Mouse (Mus musculus) neural tube, embryonic 12.5 days (tissue): ENCODE data around the gene Itga4. TPM values are rescaled to one million over a fixed set of nuclear protein-coding genes. Genes with fewer than 3 reads are reported as not detected.

ENCODE experiments used
- ATAC-seq: fragments of 200-750 bp; cut with Nextera tagmentation; 2 replicates; pipeline ENCODE4 v1.8.0; 2017; ENCODE audit warnings: low read depth, mild to moderate bottlenecking, moderate TSS enrichment, moderate library complexity; ENCODE audit not compliant: low FRiP score
- H3K27ac ChIP-seq: fragments of 300-500 bp; sonication (generic); 2 replicates; pipeline ENCODE4 v1.5.1; 2016
- H3K27me3 ChIP-seq: fragments of 300-500 bp; sonication (generic); replicated peaks from 2 replicates; pipeline ENCODE4 v1.6.1; 2016; ENCODE audit warnings: mild to moderate bottlenecking
- H3K36me3 ChIP-seq: fragments of 300-500 bp; sonication (generic); 2 replicates; pipeline ENCODE4 v1.6.1; 2016; ENCODE audit warnings: mild to moderate bottlenecking
- H3K4me1 ChIP-seq: fragments of 300-500 bp; sonication (generic); 2 replicates; pipeline ENCODE4 v1.6.1; 2016
- H3K4me2 ChIP-seq: fragments of 300-500 bp; sonication (generic); replicated peaks from 2 replicates; pipeline ENCODE4 v1.6.1; 2016; ENCODE audit warnings: mild to moderate bottlenecking
- H3K4me3 ChIP-seq: fragments of 300-500 bp; sonication (generic); 2 replicates; pipeline ENCODE4 v1.5.1; 2016
- H3K9ac ChIP-seq: fragments of 300-500 bp; sonication (generic); 2 replicates; pipeline ENCODE4 v1.6.1; 2016; ENCODE audit warnings: mild to moderate bottlenecking
- H3K9me3 ChIP-seq: fragments of 300-500 bp; sonication (generic); 2 replicates; pipeline ENCODE4 v1.6.1; 2016; ENCODE audit warnings: mild to moderate bottlenecking
- WGBS: fragments of 180-500 bp; shearing (Covaris S2); methylation state at CpG from one replicate; pipeline ENCODE4 v1.1.7; 2016; 5-methylcytosine and 5-hydroxymethylcytosine counted together
- polyA plus RNA-seq: library from polyadenylated mRNA; unstranded; fragments of >200 nt; fragmentation: Nextera tagmentation; extraction: Ambion mirVana; gene quantifications from 2 replicates; pipeline ENCODE4 v1.2.1, GENCODE M21; 2016

The Itga4 gene
- polyA plus RNA-seq, 1 experiment from 2014 or later: 7.2 TPM

DNA sequence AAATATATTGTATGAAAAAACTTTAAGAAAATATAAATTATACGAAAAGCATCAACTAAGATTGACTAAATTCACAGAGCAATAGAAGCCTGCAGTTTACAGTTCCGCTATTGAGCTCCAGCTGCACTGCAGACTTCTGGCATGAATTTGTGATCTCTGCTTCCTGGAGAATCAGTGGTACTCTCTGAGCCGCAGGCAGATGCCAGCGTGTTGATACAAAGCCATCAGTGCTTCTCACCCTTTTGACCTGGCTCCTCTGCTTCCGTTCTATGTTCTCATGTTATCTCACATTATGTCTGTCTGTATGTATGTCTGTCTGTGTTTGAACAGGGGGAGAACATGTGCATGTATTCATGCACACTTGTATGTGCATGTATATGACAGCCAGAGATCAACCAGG is 6.9 kb upstream of the Itga4 start:
- Histone ChIP-seq H3K27ac (no peak overlapping the region), H3K4me3 (no peak overlapping the region), H3K4me2 (no peak overlapping the region), H3K4me1 (no peaks in the 10 kb centered on the region), H3K36me3 (no peaks in the 10 kb centered on the region), H3K9me3 (no peaks in the 10 kb centered on the region), H3K27me3 (no peaks in the 10 kb centered on the region), H3K9ac (no peak overlapping the region)
- no peak for ATAC-seq
- WGBS: 80% methylated on average over 5 of the region's 5 CpGs

DNA sequence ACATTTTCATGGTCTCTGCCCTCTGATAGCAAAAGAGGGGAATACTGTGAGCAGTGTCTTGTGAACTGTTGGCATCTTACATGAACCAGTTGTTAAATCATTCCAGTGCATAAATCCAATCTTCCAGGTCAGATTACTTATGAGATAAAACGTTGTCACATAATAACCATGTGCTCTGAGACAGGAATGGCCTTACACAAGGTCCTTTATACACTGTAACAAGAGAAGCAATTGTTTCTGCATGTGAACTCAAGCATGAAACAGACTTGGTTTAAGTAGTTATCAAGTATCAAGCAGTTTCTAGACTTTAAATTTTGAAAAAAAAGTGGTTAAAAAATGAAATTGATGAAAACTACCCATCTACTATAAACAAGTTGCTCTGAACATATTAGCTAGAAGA is 4.7 kb upstream of the Itga4 start:
- no peak overlapping the region for H3K27ac ChIP-seq
- no peaks in the 10 kb centered on the region for H3K27me3 ChIP-seq
- no peak overlapping the region for H3K4me2 ChIP-seq
- H3K4me3 ChIP-seq: no peak overlapping the region
- ATAC-seq: no peak
- H3K9me3 ChIP-seq: no peaks in the 10 kb centered on the region
- WGBS: 34% methylated on average over 1 of the region's 1 CpGs
- H3K9ac ChIP-seq: no peak overlapping the region
- H3K36me3 ChIP-seq: no peaks in the 10 kb centered on the region
- peaks cover 8% of the 10 kb centered on the region for H3K4me1 ChIP-seq

DNA sequence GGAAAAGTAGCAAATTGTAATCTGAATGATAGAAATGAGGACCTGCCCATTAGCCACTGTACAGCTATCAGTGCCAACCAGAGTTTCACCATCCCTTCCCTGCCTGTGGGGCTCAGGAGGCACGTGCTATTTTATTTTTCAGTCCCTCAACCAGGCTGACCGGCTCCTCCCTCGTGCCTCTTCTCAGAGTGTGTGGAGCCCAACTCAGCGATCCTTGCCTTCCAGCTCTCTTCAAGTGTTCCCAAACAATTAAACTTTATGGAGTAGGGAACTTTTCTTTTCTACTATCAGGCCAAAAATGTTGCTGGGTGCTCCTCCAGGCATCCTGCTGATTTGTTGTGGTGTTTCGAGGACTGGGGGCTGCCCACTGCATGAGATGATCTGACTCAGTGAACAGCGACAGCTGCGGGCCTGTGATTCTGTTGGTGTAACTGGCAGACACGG is 1.4 kb upstream of the Itga4 start:
- Histone ChIP-seq H3K4me2 (no peak overlapping the region), H3K27me3 (no peaks in the 10 kb centered on the region), H3K36me3 (no peaks in the 10 kb centered on the region), H3K9me3 (no peaks in the 10 kb centered on the region), H3K4me3 (no peak overlapping the region), H3K9ac (no peak overlapping the region), H3K27ac (no peak overlapping the region), H3K4me1 (peaks cover 16% of the 10 kb centered on the region)
- ATAC-seq: no peak
- WGBS: 64% methylated on average over 8 of the region's 8 CpGs

DNA sequence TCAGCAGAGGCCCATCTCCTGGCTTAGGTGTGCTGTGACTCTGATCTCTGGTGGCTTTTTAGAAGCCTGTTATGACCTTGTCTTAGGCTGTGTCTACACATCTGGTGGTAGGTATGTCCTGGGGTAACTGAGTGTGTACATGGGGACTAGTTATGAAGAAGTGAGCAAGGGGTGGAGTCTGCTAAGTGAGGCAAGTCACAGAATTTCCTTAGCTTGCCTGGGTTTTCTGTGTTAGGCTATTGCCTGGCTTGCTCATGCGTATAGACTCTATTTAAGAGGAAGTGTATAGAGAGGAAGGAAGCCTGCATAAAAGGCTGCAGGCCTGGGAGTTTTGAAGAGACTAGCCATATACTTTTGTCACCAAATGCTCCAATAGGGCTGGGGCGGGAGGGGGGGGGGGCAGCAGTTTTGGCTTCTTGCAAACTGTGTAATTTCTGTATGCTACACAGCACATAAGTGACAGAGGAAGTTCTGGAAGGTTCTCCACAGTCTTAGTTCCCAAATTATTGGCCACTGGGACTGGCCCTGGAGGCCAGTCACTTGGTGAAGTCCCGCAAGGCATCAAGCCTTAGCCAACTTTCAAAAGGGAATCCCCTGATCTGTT is 536 bp upstream of the Itga4 start:
- 67% methylated on average over 3 of the region's 3 CpGs for WGBS
- ATAC-seq: 0 out of 2 replicates have a peak, but pooled peaks have one; percentile 15
- no peaks in the 10 kb centered on the region for H3K27me3 ChIP-seq
- no peaks in the 10 kb centered on the region for H3K9me3 ChIP-seq
- no peak overlapping the region for H3K9ac ChIP-seq
- peak overlapping the region; percentile 46; the same call in 1 of the 2 replicates for H3K4me3 ChIP-seq
- H3K4me2 ChIP-seq: peak overlapping the region; percentile 95
- peaks cover 16% of the 10 kb centered on the region for H3K4me1 ChIP-seq
- H3K27ac ChIP-seq: no peak overlapping the region
- no peaks in the 10 kb centered on the region for H3K36me3 ChIP-seq

DNA sequence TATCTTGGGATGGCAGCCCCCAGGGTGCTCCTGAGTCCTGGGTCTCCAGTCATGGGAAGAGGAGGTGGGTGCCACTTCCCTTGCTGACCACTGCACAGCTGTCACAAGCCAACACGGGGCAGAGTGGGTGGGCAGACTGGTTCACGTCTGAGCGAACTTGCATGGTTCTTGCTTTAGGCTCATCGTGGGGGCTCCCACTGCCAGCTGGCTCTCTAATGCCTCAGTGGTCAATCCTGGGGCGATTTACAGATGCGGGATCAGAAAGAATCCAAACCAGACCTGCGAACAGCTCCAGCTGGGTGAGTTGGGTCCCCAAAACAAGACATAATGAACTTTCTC is 744 bp downstream of the Itga4 start:
- H3K27ac ChIP-seq: no peak overlapping the region
- peaks cover 16% of the 10 kb centered on the region for H3K4me1 ChIP-seq
- peak overlapping the region; percentile 95 for H3K4me2 ChIP-seq
- no peaks in the 10 kb centered on the region for H3K9me3 ChIP-seq
- ATAC-seq: peak; percentile 43; the same call in 1 of the 2 replicates
- 17% methylated on average over 7 of the region's 7 CpGs for WGBS
- H3K9ac ChIP-seq: peak overlapping the region; percentile 53
- no peaks in the 10 kb centered on the region for H3K27me3 ChIP-seq
- peak overlapping the region; percentile 46 for H3K4me3 ChIP-seq
- H3K36me3 ChIP-seq: no peaks in the 10 kb centered on the region

DNA sequence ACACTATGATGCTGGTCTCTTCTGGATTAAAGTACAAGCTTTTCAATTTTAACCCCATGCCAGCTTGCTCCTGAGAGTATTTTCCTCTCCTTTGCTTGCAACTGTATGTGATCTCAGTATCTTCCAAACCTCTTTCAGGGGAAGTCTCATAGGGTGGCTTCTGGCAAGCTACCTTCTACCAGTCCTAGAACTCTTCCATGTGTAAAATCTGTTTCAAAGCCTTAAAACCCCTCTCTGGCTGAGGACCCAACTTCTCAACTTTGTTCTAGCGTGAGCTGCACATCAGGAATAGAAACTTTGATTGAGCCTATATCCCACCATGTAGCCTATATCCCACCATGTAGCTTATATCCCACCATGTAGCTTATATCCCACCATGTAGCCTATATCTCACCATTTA is 1.1 kb downstream of the Itga4 start:
- no peaks in the 10 kb centered on the region for H3K9me3 ChIP-seq
- no peak overlapping the region for H3K27ac ChIP-seq
- peak overlapping the region; percentile 46; the same call in 1 of the 2 replicates for H3K4me3 ChIP-seq
- H3K4me2 ChIP-seq: peak overlapping the region; percentile 95
- peaks cover 16% of the 10 kb centered on the region for H3K4me1 ChIP-seq
- WGBS: 87% methylated on average over 1 of the region's 1 CpGs
- H3K36me3 ChIP-seq: no peaks in the 10 kb centered on the region
- H3K9ac ChIP-seq: peak overlapping the region; percentile 53; the same call in 1 of the 2 replicates
- ATAC-seq: no peak
- H3K27me3 ChIP-seq: no peaks in the 10 kb centered on the region

DNA sequence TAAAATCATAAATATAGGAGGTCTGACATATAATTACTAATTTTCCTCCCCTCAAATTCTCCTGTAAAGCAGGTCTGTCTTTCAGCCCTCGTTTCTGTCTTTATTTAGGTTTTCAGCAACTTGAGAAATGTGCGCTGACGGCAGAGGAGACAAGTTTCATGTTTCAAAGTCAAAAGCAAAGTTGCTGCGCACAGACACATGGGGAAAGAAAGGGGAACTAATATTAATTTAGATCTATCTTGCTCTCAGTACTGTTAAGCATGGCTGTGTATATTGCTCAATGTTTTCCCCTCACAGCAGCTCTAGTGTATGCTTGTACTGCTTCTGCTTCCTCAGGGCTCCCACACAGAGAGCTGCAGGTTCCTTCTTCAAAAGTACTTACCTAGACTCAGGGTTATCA is 1.7 kb downstream of the Itga4 start:
- Histone ChIP-seq H3K4me2 (peak overlapping the region; percentile 95; the same call in 1 of the 2 replicates), H3K9me3 (no peaks in the 10 kb centered on the region), H3K27me3 (no peaks in the 10 kb centered on the region), H3K36me3 (no peaks in the 10 kb centered on the region), H3K4me1 (peaks cover 16% of the 10 kb centered on the region), H3K4me3 (no peak overlapping the region), H3K27ac (no peak overlapping the region), H3K9ac (no peak overlapping the region)
- 73% methylated on average over 4 of the region's 4 CpGs for WGBS
- ATAC-seq: no peak

DNA sequence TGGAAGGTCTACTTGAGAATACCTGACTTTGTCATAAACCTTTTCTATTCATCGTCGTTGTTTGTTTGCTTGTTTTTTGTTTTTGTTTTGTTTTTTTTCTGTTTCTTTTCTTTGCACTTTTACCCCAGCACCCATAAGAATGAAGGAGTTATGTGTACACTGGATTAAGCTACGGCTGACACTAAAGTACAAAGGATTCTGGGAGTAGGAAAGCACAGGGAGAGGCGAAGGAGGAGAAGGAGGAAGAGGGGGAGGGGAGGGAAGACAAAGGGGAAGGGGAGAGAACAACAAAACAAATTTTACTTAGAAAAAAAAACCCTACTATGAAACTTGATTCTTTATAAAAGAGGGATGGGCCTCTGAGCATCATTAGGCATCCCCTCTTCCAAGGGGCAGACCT is 2.2 kb downstream of the Itga4 start:
- Histone ChIP-seq H3K9ac (no peak overlapping the region), H3K4me3 (no peak overlapping the region), H3K4me1 (peaks cover 16% of the 10 kb centered on the region), H3K27me3 (no peaks in the 10 kb centered on the region), H3K36me3 (no peaks in the 10 kb centered on the region), H3K4me2 (0 out of 2 replicates have a peak overlapping the region, but pooled peaks have one; percentile 14), H3K27ac (no peak overlapping the region), H3K9me3 (no peaks in the 10 kb centered on the region)
- ATAC-seq: no peak
- 77% methylated on average over 4 of the region's 4 CpGs for WGBS

DNA sequence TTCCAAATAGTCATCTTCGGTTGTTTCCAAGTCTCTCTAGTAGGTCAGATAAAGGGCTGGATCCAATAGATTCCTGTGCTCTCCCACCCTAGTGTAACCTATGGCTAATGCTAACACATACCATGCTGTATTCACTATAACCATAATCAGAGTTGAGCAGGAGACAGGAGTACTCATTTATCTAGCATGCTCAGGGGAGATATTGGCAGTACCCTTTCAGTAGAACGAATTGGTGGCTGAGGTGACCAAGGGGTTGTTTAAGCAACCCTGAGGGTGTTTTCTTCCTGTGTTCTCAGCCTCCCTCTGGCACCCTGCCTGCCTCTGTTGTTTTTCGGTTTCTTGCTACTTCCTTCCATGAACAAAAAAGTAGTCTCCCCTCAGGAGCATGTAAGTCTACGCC is 4.1 kb downstream of the Itga4 start:
- H3K4me1 ChIP-seq: peaks cover 16% of the 10 kb centered on the region
- ATAC-seq: no peak

DNA sequence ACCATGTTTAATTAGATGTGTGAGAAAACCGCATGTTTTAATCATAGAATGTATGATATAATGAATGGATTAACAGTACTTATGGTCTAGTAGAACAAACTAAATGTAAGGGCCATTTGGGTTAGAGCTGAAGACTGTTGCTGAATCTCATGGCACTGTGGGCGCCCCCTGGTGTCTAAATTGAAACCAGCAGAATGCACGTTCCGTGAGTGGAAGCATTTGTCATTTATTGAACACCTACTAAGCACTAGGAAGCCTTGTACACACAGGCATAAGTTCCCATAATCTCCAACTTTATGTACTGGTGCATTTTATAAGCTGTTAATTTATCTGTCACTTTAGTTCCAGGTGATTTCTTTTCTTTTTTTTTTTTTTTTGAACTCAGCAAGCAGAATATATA is 10.4 kb downstream of the Itga4 start:
- no peaks in the 10 kb centered on the region for H3K9me3 ChIP-seq
- H3K27me3 ChIP-seq: no peaks in the 10 kb centered on the region
- WGBS: 43% methylated on average over 4 of the region's 4 CpGs
- H3K4me2 ChIP-seq: no peak overlapping the region
- H3K27ac ChIP-seq: no peak overlapping the region
- ATAC-seq: no peak
- H3K4me3 ChIP-seq: no peak overlapping the region
- H3K36me3 ChIP-seq: no peaks in the 10 kb centered on the region
- H3K9ac ChIP-seq: no peak overlapping the region
- no peaks in the 10 kb centered on the region for H3K4me1 ChIP-seq

More for the DNA sequence above, 4.1 kb downstream of the Itga4 start:
- Histone ChIP-seq H3K27ac (no peak overlapping the region), H3K27me3 (no peaks in the 10 kb centered on the region), H3K4me3 (no peak overlapping the region), H3K9me3 (no peaks in the 10 kb centered on the region), H3K36me3 (no peaks in the 10 kb centered on the region), H3K9ac (no peak overlapping the region), H3K4me2 (no peak overlapping the region)
- 77% methylated on average over 4 of the region's 4 CpGs for WGBS

DNA sequence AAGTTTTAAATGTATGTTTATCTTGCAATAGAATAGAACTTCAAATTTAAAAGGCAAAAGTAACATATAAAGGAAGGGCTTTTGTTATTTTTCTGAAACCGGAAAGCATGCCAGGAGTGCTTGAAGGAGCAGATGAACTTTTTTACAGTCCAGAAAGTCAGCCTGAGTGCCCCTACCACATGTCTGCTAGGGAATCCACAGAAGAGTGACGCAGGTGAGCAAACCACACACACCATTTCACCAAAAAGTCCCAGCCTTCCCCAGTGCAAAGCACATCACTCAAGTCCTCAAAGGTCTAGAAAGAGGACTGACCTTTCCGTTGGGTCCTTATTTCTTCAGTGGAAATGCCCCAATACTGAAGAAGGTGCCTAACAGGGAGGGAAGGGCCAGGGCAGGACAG is 11.3 kb downstream of the Itga4 start:
- no peaks in the 10 kb centered on the region for H3K4me1 ChIP-seq
- no peaks in the 10 kb centered on the region for H3K36me3 ChIP-seq
- WGBS: 89% methylated on average over 3 of the region's 3 CpGs
- no peak for ATAC-seq
- H3K4me2 ChIP-seq: no peak overlapping the region
- H3K9me3 ChIP-seq: no peaks in the 10 kb centered on the region
- H3K27me3 ChIP-seq: no peaks in the 10 kb centered on the region
- no peak overlapping the region for H3K4me3 ChIP-seq
- H3K27ac ChIP-seq: no peak overlapping the region
- no peak overlapping the region for H3K9ac ChIP-seq

DNA sequence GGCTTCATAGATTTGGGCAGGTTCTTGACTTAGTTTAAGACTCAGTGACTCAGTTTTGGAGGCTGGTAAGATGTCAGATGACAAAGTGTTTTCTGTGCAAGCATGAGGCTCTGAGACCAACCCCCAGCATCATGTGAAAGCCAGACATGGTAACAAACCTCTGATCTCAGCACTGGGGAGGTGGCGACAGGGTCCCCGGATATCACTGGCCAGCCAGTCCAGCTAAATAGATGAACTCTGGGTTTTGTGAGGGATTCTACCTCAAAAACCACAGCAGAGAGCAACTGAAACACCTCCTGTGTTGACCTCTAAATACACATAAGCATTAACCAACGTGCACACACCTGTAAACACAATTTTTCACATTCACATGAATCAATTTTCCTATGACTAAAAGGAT is 12.0 kb downstream of the Itga4 start:
- ATAC-seq: no peak
- Histone ChIP-seq H3K4me1 (no peaks in the 10 kb centered on the region), H3K36me3 (no peaks in the 10 kb centered on the region), H3K9ac (no peak overlapping the region), H3K9me3 (no peaks in the 10 kb centered on the region), H3K27me3 (no peaks in the 10 kb centered on the region), H3K4me3 (no peak overlapping the region), H3K27ac (no peak overlapping the region), H3K4me2 (no peak overlapping the region)
- 89% methylated on average over 3 of the region's 3 CpGs for WGBS

DNA sequence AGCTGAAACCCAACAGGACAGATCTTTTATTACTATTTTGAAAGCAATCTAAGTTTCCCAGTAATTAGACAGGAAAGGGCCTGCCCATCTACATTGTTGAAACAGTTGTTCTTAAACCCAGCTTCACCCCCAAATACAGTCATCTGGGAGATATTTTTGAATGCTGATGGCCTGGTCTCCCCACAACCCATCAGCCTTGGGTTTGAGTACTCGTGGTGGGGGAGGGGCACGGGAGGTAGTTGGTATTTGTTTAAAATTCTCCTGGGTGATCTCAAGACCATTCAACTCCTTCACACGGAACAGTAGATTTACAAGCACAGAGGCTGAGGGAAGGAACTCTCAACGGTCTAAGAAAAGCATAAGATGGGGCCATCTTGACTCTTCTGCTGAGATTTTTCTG is 13.6 kb downstream of the Itga4 start:
- ATAC-seq: no peak
- Histone ChIP-seq H3K4me3 (no peak overlapping the region), H3K27ac (no peak overlapping the region), H3K4me1 (no peaks in the 10 kb centered on the region), H3K36me3 (no peaks in the 10 kb centered on the region), H3K27me3 (no peaks in the 10 kb centered on the region), H3K9me3 (no peaks in the 10 kb centered on the region), H3K4me2 (no peak overlapping the region), H3K9ac (no peak overlapping the region)
- WGBS: 73% methylated on average over 4 of the region's 4 CpGs
